Mouse (Mus musculus): ENCODE data around the gene Zkscan8. TPM values are rescaled to one million over a fixed set of nuclear protein-coding genes. Genes with fewer than 3 reads are reported as not detected.

Zkscan8 gene
- 15.2 and 16.1 TPM in 2 replicates for polyA plus RNA-seq (2011; ENCODE audit: insufficient read depth, insufficient read length, low read depth, missing spikeins)

DNA sequence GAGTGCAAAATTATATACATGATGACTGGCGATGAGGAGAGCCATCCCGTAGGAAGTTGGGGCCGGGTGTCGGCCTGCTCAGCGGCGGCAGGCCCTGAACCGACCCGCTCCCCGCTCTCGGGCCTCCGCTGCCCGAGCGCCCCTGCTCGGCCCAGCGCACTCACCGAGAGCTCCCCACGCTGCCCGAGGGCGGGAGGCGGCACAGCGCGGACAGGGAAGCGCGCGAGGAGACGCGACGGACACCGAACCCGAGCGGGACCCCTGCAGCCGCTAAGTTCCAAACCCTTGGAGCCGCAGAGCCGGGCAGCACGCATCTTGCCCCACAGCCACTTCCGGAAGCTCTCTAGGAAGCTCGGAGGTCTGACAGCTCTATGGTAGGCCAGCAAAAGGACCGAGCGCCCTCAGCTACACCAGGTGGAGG is at the start of gene Zkscan8:
Gene Zkscan8 (minus strand): TSS at position 340 of the 421 bp plus-strand sequence.
- TF ChIP-seq POLR2A (IDR thresholded peaks at IDR 0.05; ENCODE audit: insufficient read depth, low read length) (no peak), EP300 (IDR thresholded peaks at IDR 0.05; ENCODE audit: insufficient read depth, low read depth, low read length) (no peak), CTCF (IDR thresholded peaks at IDR 0.05; ENCODE audit: low read depth, low read length) (no peak)
- Histone ChIP-seq H3K27me3 (ENCODE audit: control insufficient read depth, insufficient read depth, low read length, poor library complexity, severe bottlenecking) (no peaks in the 10 kb centered on the region), H3K36me3 (ENCODE audit: control insufficient read depth, insufficient read depth, low read length, poor library complexity, severe bottlenecking) (peaks cover 3% of the 10 kb centered on the region; the same call in 1 of the 2 replicates), H3K9me3 (replicated peaks; ENCODE audit: control insufficient read depth, insufficient read depth, low read length, poor library complexity, severe bottlenecking) (no peaks in the 10 kb centered on the region), H3K4me3 (ENCODE audit: low read depth, low read length) (peak within 1 kb of the TSS; percentile 80), H3K27ac (ENCODE audit: insufficient read depth, low read length) (no peak within 1 kb of the TSS), H3K4me1 (ENCODE audit: control insufficient read depth, insufficient read depth, low read length) (no peaks in the 10 kb centered on the region), H3K9ac (ENCODE audit: low read depth, poor library complexity, severe bottlenecking) (peak within 1 kb of the TSS; percentile 88)

DNA sequence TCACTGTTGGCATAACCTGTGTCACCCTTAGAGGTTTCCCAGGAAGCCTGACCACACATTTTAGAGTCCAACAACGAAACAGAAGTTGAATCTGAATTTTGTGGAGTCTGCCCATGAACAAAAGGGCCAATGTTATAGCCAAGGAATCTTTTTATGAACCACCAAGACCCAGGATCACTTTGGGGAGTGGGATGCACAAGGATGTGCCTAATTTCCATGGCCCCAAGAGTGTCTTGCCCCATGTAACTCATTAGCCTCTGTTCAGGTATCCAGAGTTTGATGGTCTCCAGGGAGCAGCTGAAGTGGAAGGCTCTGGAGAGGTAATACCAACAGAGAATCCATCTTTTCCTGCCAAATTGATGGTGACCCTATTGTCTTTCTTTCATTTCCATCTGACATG is 28.9 kb upstream of the Zkscan8 start, which contains the start of gene Olfr1535:
Gene Olfr1535 (minus strand): TSS at position 101 of the 400 bp plus-strand sequence.
- Histone ChIP-seq H3K36me3 (ENCODE audit: control insufficient read depth, insufficient read depth, low read length, poor library complexity, severe bottlenecking) (no peaks in the 10 kb centered on the region), H3K9me3 (replicated peaks; ENCODE audit: control insufficient read depth, insufficient read depth, low read length, poor library complexity, severe bottlenecking) (no peaks in the 10 kb centered on the region), H3K27me3 (ENCODE audit: control insufficient read depth, insufficient read depth, low read length, poor library complexity, severe bottlenecking) (no peaks in the 10 kb centered on the region), H3K4me3 (ENCODE audit: low read depth, low read length) (no peak within 1 kb of the TSS), H3K27ac (ENCODE audit: insufficient read depth, low read length) (no peak within 1 kb of the TSS), H3K9ac (ENCODE audit: low read depth, poor library complexity, severe bottlenecking) (no peak within 1 kb of the TSS), H3K4me1 (ENCODE audit: control insufficient read depth, insufficient read depth, low read length) (no peaks in the 10 kb centered on the region)
- TF ChIP-seq EP300 (IDR thresholded peaks at IDR 0.05; ENCODE audit: insufficient read depth, low read depth, low read length) (no peak), CTCF (IDR thresholded peaks at IDR 0.05; ENCODE audit: low read depth, low read length) (no peak), POLR2A (IDR thresholded peaks at IDR 0.05; ENCODE audit: insufficient read depth, low read length) (no peak)

DNA sequence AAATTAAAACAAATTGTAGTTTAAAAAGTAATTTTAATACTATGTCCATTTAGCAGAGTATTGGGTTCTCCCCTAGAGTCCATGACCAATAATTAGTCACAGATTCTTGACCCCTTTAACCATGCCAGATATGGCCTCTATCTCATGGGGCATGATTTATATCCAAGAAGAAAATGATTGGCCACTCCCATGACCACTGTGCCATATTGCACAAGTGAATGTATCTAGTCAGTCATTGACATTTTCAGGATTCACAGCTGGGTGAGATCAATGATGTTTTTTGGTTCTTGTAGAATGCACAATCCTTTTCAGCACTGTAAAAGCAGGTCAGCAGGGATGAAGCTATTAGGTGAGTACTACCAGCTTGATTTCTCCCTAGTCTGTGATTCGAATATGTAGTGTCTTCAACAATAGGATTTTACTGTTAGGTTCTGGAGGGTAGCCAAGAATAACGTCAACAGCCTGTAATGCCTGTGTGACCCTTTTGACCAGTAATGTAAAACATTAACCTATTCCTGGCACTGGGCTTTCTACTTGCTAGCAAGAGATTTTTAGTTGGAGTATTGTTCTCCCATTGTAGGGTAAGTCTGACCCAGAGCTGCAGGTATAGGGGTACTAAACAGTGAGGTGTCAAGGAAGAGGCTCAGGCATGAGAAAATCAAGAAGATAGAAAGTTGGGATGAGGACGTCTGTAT is 19.6 kb upstream of the Zkscan8 start:
- Histone ChIP-seq H3K4me3 (ENCODE audit: low read depth, low read length) (no peak overlapping the region), H3K36me3 (ENCODE audit: control insufficient read depth, insufficient read depth, low read length, poor library complexity, severe bottlenecking) (no peaks in the 10 kb centered on the region), H3K27ac (ENCODE audit: insufficient read depth, low read length) (no peak overlapping the region), H3K9ac (ENCODE audit: low read depth, poor library complexity, severe bottlenecking) (no peak overlapping the region), H3K9me3 (replicated peaks; ENCODE audit: control insufficient read depth, insufficient read depth, low read length, poor library complexity, severe bottlenecking) (no peaks in the 10 kb centered on the region), H3K4me1 (ENCODE audit: control insufficient read depth, insufficient read depth, low read length) (no peaks in the 10 kb centered on the region), H3K27me3 (ENCODE audit: control insufficient read depth, insufficient read depth, low read length, poor library complexity, severe bottlenecking) (no peaks in the 10 kb centered on the region)
- no peak for TF ChIP-seq EP300 (IDR thresholded peaks at IDR 0.05; ENCODE audit: insufficient read depth, low read depth, low read length)
- no peak for TF ChIP-seq CTCF (IDR thresholded peaks at IDR 0.05; ENCODE audit: low read depth, low read length)
- TF ChIP-seq POLR2A (IDR thresholded peaks at IDR 0.05; ENCODE audit: insufficient read depth, low read length) = no peak

DNA sequence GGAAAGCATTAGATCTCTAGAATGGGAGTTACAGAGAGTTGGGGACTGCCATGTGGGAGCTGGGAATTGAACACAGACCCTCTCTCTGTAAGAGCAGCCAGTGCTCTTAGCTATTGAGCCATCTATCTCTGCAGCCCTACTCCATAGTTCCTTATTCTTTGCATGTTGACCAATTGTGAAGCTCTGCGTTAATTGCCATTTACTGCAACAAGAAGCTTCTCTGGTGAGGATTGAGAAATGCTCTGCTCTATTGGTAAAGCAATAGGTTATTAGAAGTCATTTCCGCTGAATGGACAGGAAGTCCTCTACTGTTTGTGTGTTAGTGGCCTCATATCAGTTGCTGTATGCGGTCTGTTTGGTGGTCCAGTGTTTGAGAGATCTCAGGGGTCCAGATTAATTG is 18.6 kb upstream of the Zkscan8 start:
- H3K27ac ChIP-seq (ENCODE audit: insufficient read depth, low read length) = no peak overlapping the region
- no peak overlapping the region for H3K9ac ChIP-seq (ENCODE audit: low read depth, poor library complexity, severe bottlenecking)
- TF ChIP-seq POLR2A (IDR thresholded peaks at IDR 0.05; ENCODE audit: insufficient read depth, low read length) (no peak), CTCF (IDR thresholded peaks at IDR 0.05; ENCODE audit: low read depth, low read length) (no peak)
- H3K4me3 ChIP-seq (ENCODE audit: low read depth, low read length) = no peak overlapping the region
- no peaks in the 10 kb centered on the region for H3K27me3 ChIP-seq (ENCODE audit: control insufficient read depth, insufficient read depth, low read length, poor library complexity, severe bottlenecking)
- no peaks in the 10 kb centered on the region for H3K36me3 ChIP-seq (ENCODE audit: control insufficient read depth, insufficient read depth, low read length, poor library complexity, severe bottlenecking)
- H3K4me1 ChIP-seq (ENCODE audit: control insufficient read depth, insufficient read depth, low read length) = no peaks in the 10 kb centered on the region
- no peaks in the 10 kb centered on the region for H3K9me3 ChIP-seq (replicated peaks; ENCODE audit: control insufficient read depth, insufficient read depth, low read length, poor library complexity, severe bottlenecking)

DNA sequence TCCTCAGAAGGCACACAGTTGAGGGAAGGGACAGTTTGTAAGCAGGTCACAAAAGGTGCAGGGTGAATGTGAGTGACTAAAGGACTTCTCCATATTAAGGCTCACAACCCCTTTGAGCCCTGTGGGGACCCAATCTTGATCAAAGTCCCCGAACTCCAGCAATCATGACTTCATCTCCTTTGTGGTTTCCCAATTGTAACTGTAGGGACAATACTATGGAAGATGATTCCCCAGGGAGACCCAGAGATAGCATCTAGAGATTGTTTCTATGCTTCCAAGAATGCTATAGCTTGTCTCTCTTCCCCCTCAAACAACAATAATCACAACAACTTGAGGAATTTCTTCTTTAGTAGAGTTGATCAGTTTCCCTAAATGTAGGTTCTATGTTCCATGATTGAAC is 11.8 kb upstream of the Zkscan8 start, which contains the start of gene Olfr1366:
Gene Olfr1366 (minus strand): TSS at position 101 of the 400 bp plus-strand sequence.
- no peaks in the 10 kb centered on the region for H3K36me3 ChIP-seq (ENCODE audit: control insufficient read depth, insufficient read depth, low read length, poor library complexity, severe bottlenecking)
- H3K4me1 ChIP-seq (ENCODE audit: control insufficient read depth, insufficient read depth, low read length) = no peaks in the 10 kb centered on the region
- H3K9ac ChIP-seq (ENCODE audit: low read depth, poor library complexity, severe bottlenecking) = no peak within 1 kb of the TSS
- TF ChIP-seq CTCF (IDR thresholded peaks at IDR 0.05; ENCODE audit: low read depth, low read length) (no peak), EP300 (IDR thresholded peaks at IDR 0.05; ENCODE audit: insufficient read depth, low read depth, low read length) (no peak), POLR2A (IDR thresholded peaks at IDR 0.05; ENCODE audit: insufficient read depth, low read length) (no peak)
- no peaks in the 10 kb centered on the region; the same call in 1 of the 2 replicates for H3K27me3 ChIP-seq (ENCODE audit: control insufficient read depth, insufficient read depth, low read length, poor library complexity, severe bottlenecking)
- H3K27ac ChIP-seq (ENCODE audit: insufficient read depth, low read length) = no peak within 1 kb of the TSS
- no peak within 1 kb of the TSS for H3K4me3 ChIP-seq (ENCODE audit: low read depth, low read length)
- no peaks in the 10 kb centered on the region for H3K9me3 ChIP-seq (replicated peaks; ENCODE audit: control insufficient read depth, insufficient read depth, low read length, poor library complexity, severe bottlenecking)

DNA sequence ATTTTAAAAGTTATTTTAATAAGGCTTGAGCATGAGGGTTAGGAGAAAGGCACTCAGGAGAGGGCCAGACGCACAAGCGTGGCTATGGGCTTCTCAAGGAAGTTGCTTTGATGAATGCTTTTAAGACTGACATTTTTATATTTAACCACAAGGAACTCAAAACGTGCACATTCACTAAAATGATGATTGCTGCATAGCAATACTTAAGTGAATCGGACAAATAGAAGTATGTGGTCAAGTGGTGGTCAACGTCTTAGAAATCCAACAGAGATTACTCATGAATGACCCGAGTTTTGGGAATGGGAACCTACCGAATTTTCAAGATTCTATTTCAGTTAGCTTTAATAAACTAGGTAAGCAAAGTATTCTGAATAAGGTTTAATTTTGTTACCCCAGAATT is 784 bp downstream of the Zkscan8 start:
- H3K36me3 ChIP-seq (ENCODE audit: control insufficient read depth, insufficient read depth, low read length, poor library complexity, severe bottlenecking) = peaks cover 4% of the 10 kb centered on the region
- peak overlapping the region; percentile 55 for H3K4me3 ChIP-seq (ENCODE audit: low read depth, low read length)
- no peak overlapping the region for H3K27ac ChIP-seq (ENCODE audit: insufficient read depth, low read length)
- no peaks in the 10 kb centered on the region for H3K27me3 ChIP-seq (ENCODE audit: control insufficient read depth, insufficient read depth, low read length, poor library complexity, severe bottlenecking)
- TF ChIP-seq CTCF (IDR thresholded peaks at IDR 0.05; ENCODE audit: low read depth, low read length) = no peak
- no peak for TF ChIP-seq POLR2A (IDR thresholded peaks at IDR 0.05; ENCODE audit: insufficient read depth, low read length)
- no peak for TF ChIP-seq EP300 (IDR thresholded peaks at IDR 0.05; ENCODE audit: insufficient read depth, low read depth, low read length)
- no peaks in the 10 kb centered on the region for H3K4me1 ChIP-seq (ENCODE audit: control insufficient read depth, insufficient read depth, low read length)
- peak overlapping the region; percentile 88 for H3K9ac ChIP-seq (ENCODE audit: low read depth, poor library complexity, severe bottlenecking)
- no peaks in the 10 kb centered on the region for H3K9me3 ChIP-seq (replicated peaks; ENCODE audit: control insufficient read depth, insufficient read depth, low read length, poor library complexity, severe bottlenecking)
